Mouse (Mus musculus): ENCODE measurements at regions not wholly inside any gene's neighbourhood (a gene's known extent, or its start where the extent isn't known, plus 50 kb on each side); places are given as distances from the start of the nearest gene placed in this dataset.

- TF ChIP-seq POLR2A (IDR thresholded peaks at IDR 0.05; ENCODE audit: insufficient read length, low read depth) = no peak
- TF ChIP-seq POLR2AphosphoS2 (IDR thresholded peaks at IDR 0.05; ENCODE audit: insufficient read length, low read depth) = no peak
- no peak for TF ChIP-seq CEBPB (IDR thresholded peaks at IDR 0.05; ENCODE audit: insufficient read depth, poor library complexity, severe bottlenecking)
- TF ChIP-seq USF1 (IDR thresholded peaks at IDR 0.05; ENCODE audit: low read depth) = no peak
- TF ChIP-seq E2F4 (IDR thresholded peaks at IDR 0.05; ENCODE audit: insufficient read depth) = no peak
These were observed 90.9 kb downstream of the Cyp26a1 start for GRCm38 (mm10) chr19:37788540-37788939.

All from myocyte (in vitro differentiated cells).